Mouse (Mus musculus) ES-E14 (cell line): ENCODE data around the gene Aqr. TPM values are rescaled to one million over a fixed set of nuclear protein-coding genes. Genes with fewer than 3 reads are reported as not detected.

Experiments
- DNase-seq: peaks from one replicate; pipeline ENCODE4 v3.0.0-alpha.2; 2013; ENCODE audit warnings: low read depth, low spot score
- H3K27ac ChIP-seq: 2 replicates; pipeline ENCODE4 v1.5.1; 2012; ENCODE audit warnings: low read depth, mild to moderate bottlenecking, low read length, moderate library complexity, mixed read lengths; ENCODE audit not compliant: poor library complexity, insufficient read depth, severe bottlenecking
- H3K36me3 ChIP-seq: 2 replicates; pipeline ENCODE4 v1.6.1; 2012; ENCODE audit warnings: mild to moderate bottlenecking, low read length, moderate library complexity, mixed read lengths; ENCODE audit not compliant: control insufficient read depth, poor library complexity, insufficient read depth, severe bottlenecking
- H3K4me1 ChIP-seq, 2 experiments: fragments of 150-350 bp in 1 of 2; sonication (generic) in 1 of 2; 2 replicates each; pipeline ENCODE4 v1.6.1; 2012; ENCODE audit warnings: low read length in 2 of 2, mild to moderate bottlenecking in 1 of 2, mixed read lengths in 1 of 2; ENCODE audit not compliant: control insufficient read depth in 2 of 2, insufficient read depth in 2 of 2, poor library complexity in 1 of 2
- H3K4me3 ChIP-seq, 2 experiments: fragments of 150-350 bp in 1 of 2; sonication (generic) in 1 of 2; 2 replicates each; pipeline ENCODE4 v1.5.1; 2012; ENCODE audit warnings: low read length in 2 of 2, low read depth in 1 of 2, mild to moderate bottlenecking in 1 of 2, mixed read lengths in 1 of 2; ENCODE audit not compliant: insufficient read depth in 1 of 2, poor library complexity in 1 of 2, severe bottlenecking in 1 of 2
- H3K9ac ChIP-seq: 2 replicates; pipeline ENCODE4 v1.6.1; 2012; ENCODE audit warnings: low read depth, mild to moderate bottlenecking, low read length, mixed read lengths; ENCODE audit not compliant: poor library complexity, insufficient read depth, severe bottlenecking
- H3K9me3 ChIP-seq: fragments of 150-350 bp; sonication (generic); 2 replicates; pipeline ENCODE4 v1.6.1; 2012; ENCODE audit warnings: low read depth, mild to moderate bottlenecking, low read length; ENCODE audit not compliant: control insufficient read depth, insufficient read depth
- CHD2 ChIP-seq: IDR thresholded peaks from 2 replicates; pipeline ENCODE4 v1.6.1; 2014; ENCODE audit warnings: mild to moderate bottlenecking, low read depth, low read length, inconsistent platforms
- HCFC1 ChIP-seq: IDR thresholded peaks from 2 replicates; pipeline ENCODE4 v1.6.1; 2012; ENCODE audit warnings: low read length, inconsistent platforms, borderline replicate concordance; ENCODE audit not compliant: insufficient read depth
- MAFK ChIP-seq: IDR thresholded peaks from 2 replicates; pipeline ENCODE4 v1.6.1; 2014; ENCODE audit warnings: mild to moderate bottlenecking, low read depth, low read length, inconsistent platforms; ENCODE audit not compliant: insufficient read depth
- ZC3H11A ChIP-seq: IDR thresholded peaks from 2 replicates; pipeline ENCODE4 v1.6.1; 2012; ENCODE audit warnings: low read depth, mild to moderate bottlenecking, inconsistent platforms, low read length, borderline replicate concordance
- ZNF384 ChIP-seq: IDR thresholded peaks from 2 replicates; pipeline ENCODE4 v1.6.1; 2012; ENCODE audit warnings: low read depth, low read length, inconsistent platforms
- in situ Hi-C, 2 experiments: fragments of 600-800 bp; cut with MboI; formaldehyde crosslinking; loops; one replicate each; pipeline ENCODE4 v1.15.1; 2025; ENCODE audit warnings: low sequenced_read_pairs in 2 of 2, inconsistent platforms in 1 of 2; ENCODE audit not compliant: unreplicated experiment in 2 of 2
- total RNA-seq: library from RNA; depleted of rRNA; stranded (reverse); fragments of 300-350 nt; gene quantifications from 2 replicates; pipeline ENCODE4 v1.2.3, GENCODE M21; 2012

Gene Aqr
- total RNA-seq, 1 experiment, result 80.2 TPM

DNA sequence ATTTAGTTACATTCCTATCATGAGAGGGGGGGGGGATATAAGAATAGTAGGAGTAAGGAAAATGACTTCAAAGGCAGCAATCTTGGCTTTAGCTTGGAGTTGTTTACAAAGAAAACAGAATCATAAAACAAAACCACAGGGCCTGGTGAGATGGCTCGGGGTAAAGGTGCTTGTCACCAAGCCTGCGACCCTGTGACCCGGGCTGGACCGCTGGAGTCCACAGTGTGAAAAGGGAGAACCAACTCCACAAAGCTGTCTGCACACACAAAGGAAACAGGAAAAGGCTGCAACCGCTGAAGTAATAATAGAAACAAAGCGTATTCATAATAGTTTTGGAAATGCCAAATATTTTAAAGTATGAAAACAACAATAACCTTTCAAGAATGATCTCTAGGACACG lies 67.4 kb downstream of the Aqr start:
- Histone ChIP-seq H3K9me3 (no peaks in the 10 kb centered on the region), H3K4me3 (no peak overlapping the region), H3K9ac (no peak overlapping the region), H3K4me1 (no peaks in the 10 kb centered on the region), H3K27ac (no peak overlapping the region), H3K36me3 (peaks cover 22% of the 10 kb centered on the region)
- in situ Hi-C loops, result no loop called here
- TF ChIP-seq ZC3H11A, result no peak
- TF ChIP-seq HCFC1, result no peak
- TF ChIP-seq CHD2, result no peak
- TF ChIP-seq MAFK, result no peak
- no peak for TF ChIP-seq ZNF384
- no peak for DNase-seq

DNA sequence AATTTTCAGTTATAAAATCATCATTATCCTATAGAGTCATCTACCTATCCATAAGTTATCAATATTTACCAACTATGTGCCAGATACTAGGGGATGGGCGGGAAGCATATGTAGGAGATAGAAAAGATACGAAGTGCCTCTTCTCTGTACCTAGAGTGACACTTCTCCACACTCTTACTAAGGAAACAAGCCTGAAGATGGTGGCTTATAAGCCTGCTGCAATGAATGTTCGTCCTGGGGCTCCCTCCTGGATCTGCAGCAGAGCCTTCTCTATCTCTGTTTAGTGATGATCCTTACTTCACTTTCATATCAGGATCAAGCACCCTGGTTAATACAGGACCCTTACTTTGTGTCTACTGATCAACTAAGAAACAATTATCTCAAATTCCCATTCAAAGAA lies 69.2 kb downstream of the Aqr start:
- H3K4me3 ChIP-seq, result no peak overlapping the region
- peaks cover 30% of the 10 kb centered on the region for H3K36me3 ChIP-seq
- no peak overlapping the region for H3K27ac ChIP-seq
- H3K9ac ChIP-seq, result no peak overlapping the region
- H3K4me1 ChIP-seq, result no peaks in the 10 kb centered on the region
- no peak for DNase-seq
- in situ Hi-C loops, result no loop called here
- H3K9me3 ChIP-seq, result no peaks in the 10 kb centered on the region
- TF ChIP-seq ZC3H11A, result no peak
- TF ChIP-seq HCFC1, result no peak
- no peak for TF ChIP-seq ZNF384
- no peak for TF ChIP-seq MAFK
- no peak for TF ChIP-seq CHD2

DNA sequence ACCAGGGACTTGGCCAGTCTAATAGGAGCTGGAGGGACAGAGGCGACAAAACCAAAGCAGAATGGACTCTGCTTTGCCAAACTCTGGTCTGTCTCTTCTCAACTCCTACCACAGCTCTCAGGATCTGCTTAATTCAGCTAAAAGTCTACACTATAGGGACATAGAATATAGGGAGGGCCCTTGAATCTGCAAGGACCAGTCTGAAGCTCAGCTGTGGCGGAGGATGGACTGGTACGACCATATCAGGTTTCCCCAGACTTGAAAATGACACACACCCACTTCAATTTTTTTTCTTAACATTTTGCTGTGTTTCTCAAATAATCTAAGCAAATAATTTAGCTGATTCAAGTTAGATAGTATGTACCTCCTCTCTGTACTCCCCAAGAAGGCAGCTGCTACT lies 69.6 kb downstream of the Aqr start:
- TF ChIP-seq HCFC1, result no peak
- no peak for TF ChIP-seq ZC3H11A
- no peak for TF ChIP-seq MAFK
- Histone ChIP-seq H3K4me3 (no peak overlapping the region), H3K36me3 (peaks cover 34% of the 10 kb centered on the region), H3K27ac (no peak overlapping the region), H3K9me3 (no peaks in the 10 kb centered on the region), H3K4me1 (no peaks in the 10 kb centered on the region), H3K9ac (no peak overlapping the region)
- no peak for DNase-seq
- in situ Hi-C loops, result no loop called here

DNA sequence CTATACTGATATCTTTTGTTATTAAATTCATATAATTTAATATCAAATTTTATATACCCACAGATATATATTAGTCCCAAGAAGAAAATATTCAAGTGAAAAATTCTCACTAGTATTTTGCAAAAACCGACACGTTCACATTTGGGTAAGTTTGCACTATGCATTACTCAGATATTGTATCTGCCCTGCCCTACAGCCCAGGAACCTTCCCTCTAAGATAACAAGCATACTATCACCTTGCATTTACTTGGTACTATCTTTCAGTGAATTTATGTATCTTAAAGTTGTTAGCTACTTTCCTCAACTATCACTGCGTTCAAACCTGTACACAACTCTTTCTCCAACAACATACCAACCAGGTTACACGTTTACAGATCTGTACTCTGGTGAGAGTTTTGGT lies 71.3 kb downstream of the Aqr start:
- Histone ChIP-seq H3K4me3 (no peak overlapping the region), H3K4me1 (no peaks in the 10 kb centered on the region), H3K27ac (no peak overlapping the region), H3K9ac (no peak overlapping the region), H3K9me3 (no peaks in the 10 kb centered on the region), H3K36me3 (peaks cover 30% of the 10 kb centered on the region)
- TF ChIP-seq ZNF384, result no peak
- no peak for TF ChIP-seq CHD2
- in situ Hi-C loops, result no loop called here
- no peak for DNase-seq

DNA sequence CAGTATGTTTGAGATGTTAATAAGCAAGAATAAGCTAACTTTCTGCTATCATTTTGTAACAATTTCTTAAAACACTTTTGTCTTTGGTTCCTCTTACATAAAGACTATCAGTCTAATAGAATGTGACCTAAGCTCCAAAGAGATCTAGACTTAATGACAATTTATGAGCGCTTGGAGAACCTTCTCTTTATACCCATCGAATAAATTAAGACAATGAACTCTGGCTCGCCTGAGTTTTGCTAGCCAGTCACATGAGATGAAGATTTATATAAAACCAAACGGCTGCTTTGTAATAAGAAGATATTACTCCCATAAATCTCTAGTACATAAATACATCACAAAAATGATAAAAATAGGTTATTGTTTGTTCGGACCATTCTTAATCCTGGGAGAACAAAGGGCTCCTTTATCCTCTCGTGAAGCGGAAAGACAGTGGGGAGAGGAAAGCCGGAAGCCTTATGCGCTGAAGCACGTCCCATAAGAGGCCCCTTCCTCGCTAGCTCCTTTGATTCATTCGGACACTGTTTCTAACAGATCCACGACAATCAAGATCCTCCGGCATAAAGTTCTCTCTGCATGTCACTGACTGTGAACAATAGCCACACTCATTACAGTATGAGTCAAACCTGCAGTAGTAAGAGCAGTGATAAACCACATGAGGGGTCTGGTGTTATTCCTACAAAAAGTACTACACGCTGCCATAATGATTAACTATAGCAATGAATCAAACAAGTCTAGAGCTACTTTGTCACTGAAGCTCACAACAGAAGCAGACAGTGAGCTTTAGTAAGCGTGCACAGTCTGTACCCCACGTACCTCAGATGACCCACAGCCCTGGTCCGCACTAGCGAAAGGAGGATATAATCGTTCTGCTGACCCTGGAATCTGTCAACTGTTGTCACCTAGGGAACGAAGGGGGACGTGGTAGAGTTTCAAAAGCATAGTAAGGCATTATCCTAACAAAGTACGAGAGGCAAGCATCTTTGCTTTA lies 79.2 kb downstream of the Aqr start:
- no peak overlapping the region for H3K4me3 ChIP-seq
- TF ChIP-seq CHD2, result no peak
- no peak for TF ChIP-seq HCFC1
- no peak for TF ChIP-seq ZNF384
- TF ChIP-seq MAFK, result no peak
- TF ChIP-seq ZC3H11A, result no peak
- in situ Hi-C loops, result no loop called here

More for the DNA sequence above, 79.2 kb downstream of the Aqr start:
- Histone ChIP-seq H3K27ac (no peak overlapping the region), H3K9ac (no peak overlapping the region), H3K9me3 (no peaks in the 10 kb centered on the region), H3K36me3 (peaks cover 30% of the 10 kb centered on the region), H3K4me1 (no peaks in the 10 kb centered on the region)
- DNase-seq, result no peak
